Mouse (Mus musculus): Measurements from ENCODE around the gene Dusp16.

DNA sequence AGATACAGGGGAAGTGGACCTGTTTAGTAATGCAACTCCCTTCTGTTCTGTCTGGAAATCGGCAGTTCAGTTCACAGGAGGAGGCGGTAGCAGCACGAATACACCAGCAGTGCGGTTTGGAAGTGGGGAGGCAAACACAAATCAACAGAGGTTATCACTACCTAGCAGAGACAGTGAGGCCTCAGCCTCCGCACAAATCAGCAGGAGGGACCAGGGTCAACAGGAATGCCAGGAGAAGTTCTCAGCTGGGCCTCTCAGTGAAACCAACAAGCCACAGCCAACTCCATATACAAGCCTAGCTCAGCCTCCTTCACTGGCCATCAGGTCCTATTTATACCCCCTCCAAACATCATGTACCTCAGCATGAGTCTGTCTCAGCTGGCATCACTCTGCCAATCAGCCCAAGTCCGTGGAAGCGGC lies 10.9 kb downstream of the Dusp16 start:
- no peak for TF ChIP-seq CTCF (IDR thresholded peaks at IDR 0.05; ENCODE audit: borderline replicate concordance, control insufficient read depth, extremely low read depth, insufficient read depth, low read length, poor library complexity)
- TF ChIP-seq POLR2A (IDR thresholded peaks at IDR 0.05; ENCODE audit: control insufficient read depth, extremely low read depth, insufficient read depth, low read length, poor library complexity), result no peak
